Mouse (Mus musculus): ENCODE results near the gene Adk. TPM values are rescaled to one million over a fixed set of nuclear protein-coding genes. Genes with fewer than 3 reads are reported as not detected.

Gene Adk
- total and polyA plus RNA-seq, 3 experiments = 47.9 to 129 (median 59.0) TPM

DNA sequence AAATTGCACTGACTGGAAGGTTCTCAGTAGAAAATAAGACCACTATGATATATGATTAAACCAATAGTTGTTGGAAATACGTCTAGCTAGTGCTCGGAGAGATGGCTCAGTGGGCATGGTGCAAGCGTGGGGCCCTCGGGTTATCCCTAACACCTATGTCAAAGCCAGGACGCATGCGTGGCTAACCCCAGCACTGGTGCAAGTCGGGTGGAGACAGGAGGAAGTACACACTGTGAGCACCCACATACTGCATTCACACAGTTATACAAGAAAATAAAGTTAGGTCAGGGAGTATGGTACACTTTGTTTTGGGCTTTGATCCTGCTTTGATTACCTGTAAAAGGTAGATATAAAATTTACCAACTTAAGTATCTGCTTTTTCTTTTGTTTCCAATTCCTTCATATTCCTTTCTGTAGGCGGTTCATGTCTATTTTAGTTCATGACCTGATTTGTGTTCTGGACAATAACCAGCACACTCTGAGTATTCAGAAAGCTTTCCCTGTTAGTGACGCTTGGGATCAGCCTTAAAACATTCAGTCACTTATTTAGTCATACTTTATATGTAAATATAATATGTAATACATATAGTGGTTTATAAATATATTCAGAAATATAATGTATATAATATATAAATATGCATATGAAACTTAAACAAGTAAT, 67.4 kb downstream of the Adk start:
- peaks cover 0 to 7% of the 10 kb centered on the region in 2 experiments for H3K36me3 ChIP-seq (replicated peaks in 1 of 2; ENCODE audit: control insufficient read depth in 1 of 2, insufficient read depth in 1 of 2, low read length in 1 of 2)
- no peaks in the 10 kb centered on the region for H3K27me3 ChIP-seq (replicated peaks)
- in situ Hi-C loops (cut with MboI; ENCODE audit: low pct_ligation_motif_present, low pct_unique_long_range_greater_than_20kb, low sequenced_read_pairs) (no loop called here), dilution Hi-C loops (cut with MboI; ENCODE audit: extremely low pct_ligation_motif_present, extremely low pct_unique_long_range_greater_than_20kb, low sequenced_read_pairs) (no loop called here)
- H3K27ac ChIP-seq (ENCODE audit: insufficient read depth, low read depth) = no peak overlapping the region
- H3K4me1 ChIP-seq (ENCODE audit: control insufficient read depth in 1 of 2, insufficient read depth in 2 of 2) = no peaks in the 10 kb centered on the region
- DNase-seq (ENCODE audit: extremely low read depth) = no peak
- no peaks in the 10 kb centered on the region for H3K9me3 ChIP-seq (replicated peaks; ENCODE audit: low read length)
- TF ChIP-seq NRF1 (IDR thresholded peaks at IDR 0.05; ENCODE audit: low read depth, low read length) = no peak
- H3K4me2 ChIP-seq (ENCODE audit: insufficient read depth, low read depth, poor library complexity, severe bottlenecking) = no peak overlapping the region
- no peak overlapping the region for H3K4me3 ChIP-seq (replicated peaks in 1 of 3; ENCODE audit: low read depth in 2 of 3, low read length in 2 of 3, poor library complexity in 1 of 3)
- H3K79me2 ChIP-seq (replicated peaks; ENCODE audit: control insufficient read depth, extremely low read depth, insufficient read depth, poor library complexity, severe bottlenecking) = no peaks in the 10 kb centered on the region
- no peak overlapping the region for H3K9ac ChIP-seq (ENCODE audit: insufficient read depth, low read depth)

DNA sequence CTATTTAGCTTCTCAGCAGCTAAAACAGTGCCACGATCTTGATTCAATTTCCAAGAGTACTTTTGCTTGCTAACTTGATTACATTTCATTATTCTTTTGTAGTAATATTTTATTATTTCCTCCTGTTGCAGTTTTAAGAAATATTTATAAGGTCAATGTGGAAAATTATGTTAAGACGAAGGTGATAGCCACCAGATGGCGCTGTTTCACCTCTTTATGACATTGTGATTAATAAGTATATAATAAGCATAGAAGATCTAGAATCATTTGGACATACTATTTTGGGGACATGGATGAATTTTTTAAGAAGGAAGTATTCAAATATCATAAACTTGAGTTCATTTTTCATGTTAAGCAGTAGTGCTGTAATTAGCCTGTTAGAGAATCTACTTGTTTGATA, 68.1 kb downstream of the Adk start:
- Histone ChIP-seq H3K27me3 (replicated peaks) (no peaks in the 10 kb centered on the region), H3K9me3 (replicated peaks; ENCODE audit: low read length) (no peaks in the 10 kb centered on the region), H3K4me2 (ENCODE audit: insufficient read depth, low read depth, poor library complexity, severe bottlenecking) (no peak overlapping the region), H3K4me1 (ENCODE audit: control insufficient read depth in 1 of 2, insufficient read depth in 2 of 2) (no peaks in the 10 kb centered on the region), H3K4me3 (replicated peaks in 1 of 3; ENCODE audit: low read depth in 2 of 3, low read length in 2 of 3, poor library complexity in 1 of 3) (no peak overlapping the region), H3K79me2 (replicated peaks; ENCODE audit: control insufficient read depth, extremely low read depth, insufficient read depth, poor library complexity, severe bottlenecking) (no peaks in the 10 kb centered on the region), H3K36me3 (replicated peaks in 1 of 2; ENCODE audit: control insufficient read depth in 1 of 2, insufficient read depth in 1 of 2, low read length in 1 of 2) (peaks cover 0 to 7% of the 10 kb centered on the region in 2 experiments), H3K27ac (ENCODE audit: insufficient read depth, low read depth) (no peak overlapping the region), H3K9ac (ENCODE audit: insufficient read depth, low read depth) (no peak overlapping the region)
- dilution Hi-C loops (cut with MboI; ENCODE audit: extremely low pct_ligation_motif_present, extremely low pct_unique_long_range_greater_than_20kb, low sequenced_read_pairs) = no loop called here
- DNase-seq (ENCODE audit: extremely low read depth) = peak; percentile 55
- TF ChIP-seq ELF1 (IDR thresholded peaks at IDR 0.05; ENCODE audit: low read depth, low read length) (no peak), RAD21 (IDR thresholded peaks at IDR 0.05; ENCODE audit: low read depth, low read length) (peak; percentile 47), ZMIZ1 (IDR thresholded peaks at IDR 0.05; ENCODE audit: low read depth, low read length) (no peak), SMC3 (IDR thresholded peaks at IDR 0.05; ENCODE audit: low read depth, low read length) (peak; percentile 27; the same call in 1 of the 2 replicates), E2F4 (IDR thresholded peaks at IDR 0.05; ENCODE audit: insufficient replicate concordance, low read depth, low read length) (no peak), CTCF (conservative IDR thresholded peaks at IDR 0.05 in 1 of 2, IDR thresholded peaks at IDR 0.05 in 1 of 2; ENCODE audit: low read depth in 2 of 2, low read length in 2 of 2) (peak in 1 of 2 experiments; percentile 65; a peak in 3 of 4 replicates), RCOR1 (conservative IDR thresholded peaks at IDR 0.05; ENCODE audit: low read depth, low read length) (no peak), MAFK (IDR thresholded peaks at IDR 0.05; ENCODE audit: insufficient replicate concordance, low read length) (no peak), MAZ (IDR thresholded peaks at IDR 0.05; ENCODE audit: low read depth, low read length) (no peak)
- in situ Hi-C loops (cut with MboI; ENCODE audit: low pct_ligation_motif_present, low pct_unique_long_range_greater_than_20kb, low sequenced_read_pairs) = no loop called here

DNA sequence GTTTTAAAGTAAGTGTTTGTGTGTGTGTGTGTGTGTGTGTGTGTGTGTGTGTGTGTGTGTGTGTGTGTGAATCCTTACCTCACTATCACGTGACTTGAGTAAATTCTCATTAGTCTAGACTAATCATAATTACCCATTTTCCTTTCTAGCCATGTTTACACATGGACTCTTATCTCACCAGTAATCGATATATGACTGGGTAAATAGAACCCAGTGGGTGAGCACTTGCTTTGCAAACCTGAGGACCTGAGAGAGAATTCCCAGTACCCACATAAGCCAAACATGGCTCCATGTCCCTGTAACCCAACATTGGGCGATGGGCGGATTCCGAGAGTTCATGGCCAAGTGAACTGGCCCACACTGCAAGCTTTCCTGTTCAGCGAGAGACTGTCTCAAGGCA, 74.8 kb downstream of the Adk start:
- Histone ChIP-seq H3K4me3 (replicated peaks in 1 of 3; ENCODE audit: low read depth in 2 of 3, low read length in 2 of 3, poor library complexity in 1 of 3) (no peak overlapping the region), H3K9ac (ENCODE audit: insufficient read depth, low read depth) (no peak overlapping the region), H3K4me1 (ENCODE audit: control insufficient read depth in 1 of 2, insufficient read depth in 2 of 2) (no peaks in the 10 kb centered on the region), H3K4me2 (ENCODE audit: insufficient read depth, low read depth, poor library complexity, severe bottlenecking) (no peak overlapping the region), H3K9me3 (replicated peaks; ENCODE audit: low read length) (no peaks in the 10 kb centered on the region), H3K27ac (ENCODE audit: insufficient read depth, low read depth) (no peak overlapping the region), H3K79me2 (replicated peaks; ENCODE audit: control insufficient read depth, extremely low read depth, insufficient read depth, poor library complexity, severe bottlenecking) (no peaks in the 10 kb centered on the region), H3K27me3 (replicated peaks) (no peaks in the 10 kb centered on the region), H3K36me3 (replicated peaks in 1 of 2; ENCODE audit: control insufficient read depth in 1 of 2, insufficient read depth in 1 of 2, low read length in 1 of 2) (peaks cover 0 to 4% of the 10 kb centered on the region in 2 experiments)
- no peak for DNase-seq (ENCODE audit: extremely low read depth)
- in situ Hi-C loops (cut with MboI; ENCODE audit: low pct_ligation_motif_present, low pct_unique_long_range_greater_than_20kb, low sequenced_read_pairs) = no loop called here
- TF ChIP-seq MAX (IDR thresholded peaks at IDR 0.05; ENCODE audit: low read length) (no peak), POLR2A (IDR thresholded peaks at IDR 0.05; ENCODE audit: low read depth, low read length) (no peak), SIN3A (IDR thresholded peaks at IDR 0.05; ENCODE audit: low read length) (no peak), HCFC1 (IDR thresholded peaks at IDR 0.05; ENCODE audit: low read depth, low read length) (no peak), USF1 (IDR thresholded peaks at IDR 0.05; ENCODE audit: low read depth, low read length) (no peak), NRF1 (IDR thresholded peaks at IDR 0.05; ENCODE audit: low read depth, low read length) (no peak), MYC (IDR thresholded peaks at IDR 0.05; ENCODE audit: low read depth, low read length) (no peak), POLR2AphosphoS2 (IDR thresholded peaks at IDR 0.05; ENCODE audit: low read depth, low read length) (no peak), USF2 (conservative IDR thresholded peaks at IDR 0.05; ENCODE audit: low read depth, low read length) (no peak), TCF12 (IDR thresholded peaks at IDR 0.05; ENCODE audit: low read depth, low read length) (no peak), JUN (IDR thresholded peaks at IDR 0.05; ENCODE audit: insufficient read depth, low read depth, low read length) (no peak), RCOR1 (conservative IDR thresholded peaks at IDR 0.05; ENCODE audit: low read depth, low read length) (no peak), UBTF (IDR thresholded peaks at IDR 0.05; ENCODE audit: low read depth, low read length) (no peak), MEF2A (IDR thresholded peaks at IDR 0.05; ENCODE audit: borderline replicate concordance, low read depth, low read length) (no peak), ZKSCAN1 (IDR thresholded peaks at IDR 0.05; ENCODE audit: borderline replicate concordance, low read depth, low read length) (no peak), GABPA (IDR thresholded peaks at IDR 0.05; ENCODE audit: insufficient replicate concordance, low read depth, low read length) (no peak), KAT2A (IDR thresholded peaks at IDR 0.05; ENCODE audit: insufficient replicate concordance, low read length) (no peak)
- dilution Hi-C loops (cut with MboI; ENCODE audit: extremely low pct_ligation_motif_present, extremely low pct_unique_long_range_greater_than_20kb, low sequenced_read_pairs) = no loop called here

Data from CH12.LX (cell line).